Mouse (Mus musculus): ENCODE measurements around the gene Obp2a. TPM values are rescaled to one million over a fixed set of nuclear protein-coding genes. Genes with fewer than 3 reads are reported as not detected.
"Not testable (repeated sequence)": the region's sequence is repeated elsewhere in the genome, so short reads cannot be mapped to it uniquely, and the experiment has no call there.

Obp2a gene
- polyA plus RNA-seq, 1 experiment from 2014 or later, result not detected

DNA sequence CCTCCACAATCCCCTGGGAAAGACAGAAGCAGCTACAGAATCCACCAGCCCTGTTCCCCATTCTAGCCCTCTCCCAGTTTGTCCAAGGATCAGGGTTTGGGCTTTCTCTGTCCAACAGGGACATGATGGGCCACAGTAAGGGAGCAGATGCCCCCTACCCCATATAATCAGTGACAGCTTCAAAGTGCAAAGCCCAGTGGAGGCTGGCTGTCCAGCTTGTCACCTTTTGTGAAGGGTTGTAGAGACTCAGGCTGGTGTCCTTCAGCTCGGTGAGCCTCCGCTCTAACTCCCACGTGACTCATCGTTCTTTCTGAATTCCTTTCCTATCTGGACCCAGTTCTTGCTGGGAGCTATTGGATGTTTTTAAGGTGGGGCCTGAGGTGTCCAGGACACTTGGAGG is 3.9 kb downstream of the Obp2a start:
- Histone ChIP-seq H3K27ac (ENCODE audit: low read depth, low read length) (no peak overlapping the region), H3K36me3 (ENCODE audit: control insufficient read depth, insufficient read depth, low read length) (no peaks in the 10 kb centered on the region), H3K4me3 (ENCODE audit: low read depth, low read length) (no peak overlapping the region), H3K9ac (replicated peaks; ENCODE audit: low read depth, low read length) (no peak overlapping the region), H3K4me2 (ENCODE audit: low read depth, low read length) (no peak overlapping the region), H3K27me3 (ENCODE audit: control insufficient read depth, insufficient read depth, low read length) (no peaks in the 10 kb centered on the region), H3K9me3 (ENCODE audit: control insufficient read depth, low read length) (no peaks in the 10 kb centered on the region), H3K4me1 (ENCODE audit: control insufficient read depth, insufficient read depth, low read length) (peaks cover 9% of the 10 kb centered on the region)
- WGBS, result 93% methylated on average over 4 of the region's 4 CpGs
- no peak for ATAC-seq (ENCODE audit: low read depth)

GRCm38 (mm10) chr2:25706643-25707481 is 7.0 kb downstream of the Obp2a start, which contains the start of gene Bmyc:
Bmyc (plus strand) TSS chr2:25706739.
- peak within 1 kb of the TSS; percentile 76 for H3K4me3 ChIP-seq (ENCODE audit: low read depth, low read length)
- under 1% methylated on average over 78 of the region's 78 CpGs for WGBS
- H3K4me2 ChIP-seq (ENCODE audit: low read depth, low read length), result peak within 1 kb of the TSS; percentile 79
- no peaks in the 10 kb centered on the region for H3K36me3 ChIP-seq (ENCODE audit: control insufficient read depth, insufficient read depth, low read length)
- H3K27ac ChIP-seq (ENCODE audit: low read depth, low read length), result peak within 1 kb of the TSS; percentile 85
- H3K9ac ChIP-seq (replicated peaks; ENCODE audit: low read depth, low read length), result peak within 1 kb of the TSS; percentile 88
- H3K9me3 ChIP-seq (ENCODE audit: control insufficient read depth, low read length), result no peaks in the 10 kb centered on the region
- peaks cover 13% of the 10 kb centered on the region for H3K4me1 ChIP-seq (ENCODE audit: control insufficient read depth, insufficient read depth, low read length)
- ATAC-seq (ENCODE audit: low read depth), result peak; percentile 96
- H3K27me3 ChIP-seq (ENCODE audit: control insufficient read depth, insufficient read depth, low read length), result no peaks in the 10 kb centered on the region

DNA sequence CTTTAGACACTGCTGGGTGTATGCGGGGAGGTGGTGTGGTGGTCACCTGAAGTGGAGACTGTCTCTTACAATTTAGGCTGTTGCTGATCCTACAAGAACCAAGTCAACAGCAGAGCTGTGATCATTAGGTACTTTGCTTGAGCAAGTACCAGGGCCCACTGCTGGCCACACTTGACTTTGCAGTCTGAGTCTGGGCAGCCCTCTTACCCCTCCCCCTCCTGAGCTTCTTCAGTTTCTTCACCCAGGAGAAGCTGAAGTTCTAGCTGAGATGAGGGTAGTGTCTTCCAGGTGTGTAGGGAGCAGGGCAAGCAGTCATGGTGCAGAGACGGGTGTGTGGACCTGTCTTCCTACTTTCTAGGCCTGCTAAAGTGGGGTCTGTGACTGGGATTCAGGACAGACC is 8.3 kb downstream of the Obp2a start:
- 76% methylated on average over 2 of the region's 2 CpGs for WGBS
- Histone ChIP-seq H3K36me3 (ENCODE audit: control insufficient read depth, insufficient read depth, low read length) (no peaks in the 10 kb centered on the region), H3K27ac (ENCODE audit: low read depth, low read length) (no peak overlapping the region), H3K9ac (replicated peaks; ENCODE audit: low read depth, low read length) (no peak overlapping the region), H3K9me3 (ENCODE audit: control insufficient read depth, low read length) (no peaks in the 10 kb centered on the region), H3K4me1 (ENCODE audit: control insufficient read depth, insufficient read depth, low read length) (peaks cover 13% of the 10 kb centered on the region), H3K4me3 (ENCODE audit: low read depth, low read length) (peak overlapping the region; percentile 9; the same call in 1 of the 2 replicates), H3K27me3 (ENCODE audit: control insufficient read depth, insufficient read depth, low read length) (no peaks in the 10 kb centered on the region), H3K4me2 (ENCODE audit: low read depth, low read length) (peak overlapping the region; percentile 44)
- ATAC-seq (ENCODE audit: low read depth), result no peak

DNA sequence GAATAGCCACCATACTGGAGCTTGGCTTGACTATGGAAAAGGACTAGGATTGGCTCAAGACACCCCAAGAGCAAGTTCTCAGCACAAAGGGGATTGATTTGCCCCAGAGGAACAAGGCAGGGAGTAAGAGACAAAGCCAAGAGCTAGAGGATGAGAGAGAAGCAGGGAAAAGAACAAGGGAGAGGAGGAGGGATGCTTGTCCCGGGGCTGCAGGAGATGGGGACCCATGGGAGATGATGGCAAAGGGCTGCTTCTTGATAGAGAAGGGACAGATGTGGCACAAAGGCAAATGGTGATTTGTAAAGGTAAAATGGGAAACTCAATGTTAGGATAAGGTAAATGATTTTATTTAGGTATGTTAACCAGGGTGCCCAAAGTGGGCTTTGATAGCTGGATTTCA is 9.2 kb downstream of the Obp2a start:
- H3K27me3 ChIP-seq (ENCODE audit: control insufficient read depth, insufficient read depth, low read length); H3K27ac ChIP-seq (ENCODE audit: low read depth, low read length); H3K4me2 ChIP-seq (ENCODE audit: low read depth, low read length); H3K4me3 ChIP-seq (ENCODE audit: low read depth, low read length); H3K9me3 ChIP-seq (ENCODE audit: control insufficient read depth, low read length); H3K9ac ChIP-seq (replicated peaks; ENCODE audit: low read depth, low read length); H3K36me3 ChIP-seq (ENCODE audit: control insufficient read depth, insufficient read depth, low read length); ATAC-seq (ENCODE audit: low read depth): not testable (repeated sequence)
- 100% methylated on average over 1 of the region's 1 CpGs for WGBS
- H3K4me1 ChIP-seq (ENCODE audit: control insufficient read depth, insufficient read depth, low read length), result peaks cover 13% of the 10 kb centered on the region

- peaks cover 13% of the 10 kb centered on the region for H3K4me1 ChIP-seq (ENCODE audit: control insufficient read depth, insufficient read depth, low read length)
- not testable (repeated sequence) for H3K4me3 ChIP-seq (ENCODE audit: low read depth, low read length); ATAC-seq (ENCODE audit: low read depth); H3K9me3 ChIP-seq (ENCODE audit: control insufficient read depth, low read length); H3K4me2 ChIP-seq (ENCODE audit: low read depth, low read length); H3K9ac ChIP-seq (replicated peaks; ENCODE audit: low read depth, low read length); H3K27me3 ChIP-seq (ENCODE audit: control insufficient read depth, insufficient read depth, low read length); H3K36me3 ChIP-seq (ENCODE audit: control insufficient read depth, insufficient read depth, low read length); H3K27ac ChIP-seq (ENCODE audit: low read depth, low read length)
- 71% methylated on average over 2 of the region's 2 CpGs for WGBS
These were observed 9.9 kb downstream of the Obp2a start for GRCm38 (mm10) chr2:25709791-25710190.

DNA sequence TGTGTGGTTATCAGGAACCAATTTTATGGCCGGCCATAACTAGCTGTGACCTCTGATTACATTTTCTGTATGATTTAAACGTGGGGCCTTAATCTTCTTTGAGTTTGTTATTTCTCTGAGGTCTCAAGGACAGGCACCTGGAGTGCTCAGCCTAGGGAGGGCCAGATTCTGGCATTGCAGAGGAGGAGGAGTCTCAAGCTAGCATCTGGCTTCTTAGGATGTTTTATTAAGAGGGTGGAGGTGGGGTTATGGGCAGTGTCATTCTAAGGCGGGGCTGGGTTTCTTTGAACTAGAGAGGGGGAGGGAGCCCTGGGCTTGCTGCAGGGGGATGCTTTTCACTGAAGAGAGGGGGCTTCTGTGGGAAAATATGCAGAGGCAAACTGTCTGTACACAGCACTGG is 11.8 kb downstream of the Obp2a start:
- H3K9ac ChIP-seq (replicated peaks; ENCODE audit: low read depth, low read length); H3K27ac ChIP-seq (ENCODE audit: low read depth, low read length); H3K9me3 ChIP-seq (ENCODE audit: control insufficient read depth, low read length); H3K27me3 ChIP-seq (ENCODE audit: control insufficient read depth, insufficient read depth, low read length); H3K36me3 ChIP-seq (ENCODE audit: control insufficient read depth, insufficient read depth, low read length); H3K4me3 ChIP-seq (ENCODE audit: low read depth, low read length); H3K4me2 ChIP-seq (ENCODE audit: low read depth, low read length); ATAC-seq (ENCODE audit: low read depth): not testable (repeated sequence)
- 20% methylated on average over 3 of the region's 3 CpGs for WGBS
- peaks cover 13% of the 10 kb centered on the region for H3K4me1 ChIP-seq (ENCODE audit: control insufficient read depth, insufficient read depth, low read length)

GRCm38 (mm10) chr2:25717222-25717621 is 17.4 kb downstream of the Obp2a start:
- no peaks in the 10 kb centered on the region for H3K36me3 ChIP-seq (ENCODE audit: control insufficient read depth, insufficient read depth, low read length)
- H3K27me3 ChIP-seq (ENCODE audit: control insufficient read depth, insufficient read depth, low read length), result no peaks in the 10 kb centered on the region
- H3K4me3 ChIP-seq (ENCODE audit: low read depth, low read length), result no peak overlapping the region
- H3K27ac ChIP-seq (ENCODE audit: low read depth, low read length), result no peak overlapping the region
- ATAC-seq (ENCODE audit: low read depth), result no peak
- H3K4me2 ChIP-seq (ENCODE audit: low read depth, low read length), result no peak overlapping the region
- no peak overlapping the region for H3K9ac ChIP-seq (replicated peaks; ENCODE audit: low read depth, low read length)
- no peaks in the 10 kb centered on the region for H3K4me1 ChIP-seq (ENCODE audit: control insufficient read depth, insufficient read depth, low read length)
- H3K9me3 ChIP-seq (ENCODE audit: control insufficient read depth, low read length), result no peaks in the 10 kb centered on the region

GRCm38 (mm10) chr2:25733199-25733930 is 33.5 kb downstream of the Obp2a start:
- Histone ChIP-seq H3K36me3 (ENCODE audit: control insufficient read depth, insufficient read depth, low read length) (no peaks in the 10 kb centered on the region), H3K27ac (ENCODE audit: low read depth, low read length) (no peak overlapping the region), H3K4me3 (ENCODE audit: low read depth, low read length) (no peak overlapping the region), H3K9me3 (ENCODE audit: control insufficient read depth, low read length) (no peaks in the 10 kb centered on the region), H3K4me1 (ENCODE audit: control insufficient read depth, insufficient read depth, low read length) (no peaks in the 10 kb centered on the region), H3K9ac (replicated peaks; ENCODE audit: low read depth, low read length) (no peak overlapping the region), H3K4me2 (ENCODE audit: low read depth, low read length) (no peak overlapping the region), H3K27me3 (ENCODE audit: control insufficient read depth, insufficient read depth, low read length) (no peaks in the 10 kb centered on the region)
- 50% methylated on average over 2 of the region's 2 CpGs for WGBS
- no peak for ATAC-seq (ENCODE audit: low read depth)

GRCm38 (mm10) chr2:25736709-25737108 is 36.9 kb downstream of the Obp2a start, which contains the start of gene Obp2b:
Obp2b (plus strand) TSS chr2:25737009.
- not testable (repeated sequence) for H3K9ac ChIP-seq (replicated peaks; ENCODE audit: low read depth, low read length); H3K4me1 ChIP-seq (ENCODE audit: control insufficient read depth, insufficient read depth, low read length); H3K9me3 ChIP-seq (ENCODE audit: control insufficient read depth, low read length); H3K4me2 ChIP-seq (ENCODE audit: low read depth, low read length); H3K36me3 ChIP-seq (ENCODE audit: control insufficient read depth, insufficient read depth, low read length); ATAC-seq (ENCODE audit: low read depth); H3K27me3 ChIP-seq (ENCODE audit: control insufficient read depth, insufficient read depth, low read length); H3K27ac ChIP-seq (ENCODE audit: low read depth, low read length); H3K4me3 ChIP-seq (ENCODE audit: low read depth, low read length)
- 93% methylated on average over 3 of the region's 3 CpGs for WGBS

Data from neural tube, embryonic 14.5 days (tissue).